Mouse (Mus musculus): Measurements from ENCODE around the gene Rgs6. TPM values are rescaled to one million over a fixed set of nuclear protein-coding genes. Genes with fewer than 3 reads are reported as not detected.

Rgs6 gene
- total RNA-seq, 2 experiments from 2014 or later, result 65.4 to 79.4 TPM

DNA sequence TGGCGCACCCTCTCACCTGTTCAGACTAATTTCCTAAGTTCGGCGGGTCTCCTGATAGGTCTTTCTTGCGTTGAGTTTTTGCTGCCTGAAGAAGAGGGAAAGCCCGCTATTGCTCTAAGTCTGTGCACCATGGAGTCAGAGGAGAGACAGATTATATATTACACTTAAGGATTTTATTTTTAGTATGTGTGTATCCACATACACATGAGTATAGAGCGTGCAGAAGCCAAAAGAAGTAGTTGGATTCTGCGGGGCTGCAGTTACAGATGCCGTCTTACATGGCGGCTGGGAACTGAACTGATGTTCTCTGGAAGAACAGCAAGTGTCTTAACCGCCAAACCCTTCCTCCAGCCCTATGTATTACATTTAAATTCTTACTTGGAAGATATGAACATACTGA is 52.3 kb downstream of the Rgs6 start:
- no peak for DNase-seq
- intact Hi-C loops (cut with DNase I), result no loop called here

DNA sequence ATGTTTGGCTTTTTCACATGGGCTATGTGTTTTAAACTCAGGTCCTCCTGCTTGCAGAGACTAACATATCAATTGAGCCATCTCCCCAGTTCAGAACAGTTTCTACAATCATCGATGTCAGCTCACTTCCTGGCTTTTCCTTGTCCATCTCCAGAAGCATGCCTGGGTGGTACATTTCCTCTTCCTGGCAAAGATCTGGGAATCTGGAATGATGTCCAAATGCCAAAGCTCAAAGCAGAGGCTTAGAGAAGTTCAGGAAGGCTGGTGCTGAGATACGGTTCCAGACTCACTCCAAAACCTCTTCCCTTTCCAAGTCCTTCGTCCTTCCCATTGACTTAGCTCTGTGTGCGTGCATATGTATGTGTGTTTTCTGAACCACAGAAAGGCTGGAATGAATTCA is 59.8 kb downstream of the Rgs6 start:
- DNase-seq, result no peak
- intact Hi-C loops (cut with DNase I), result no loop called here

DNA sequence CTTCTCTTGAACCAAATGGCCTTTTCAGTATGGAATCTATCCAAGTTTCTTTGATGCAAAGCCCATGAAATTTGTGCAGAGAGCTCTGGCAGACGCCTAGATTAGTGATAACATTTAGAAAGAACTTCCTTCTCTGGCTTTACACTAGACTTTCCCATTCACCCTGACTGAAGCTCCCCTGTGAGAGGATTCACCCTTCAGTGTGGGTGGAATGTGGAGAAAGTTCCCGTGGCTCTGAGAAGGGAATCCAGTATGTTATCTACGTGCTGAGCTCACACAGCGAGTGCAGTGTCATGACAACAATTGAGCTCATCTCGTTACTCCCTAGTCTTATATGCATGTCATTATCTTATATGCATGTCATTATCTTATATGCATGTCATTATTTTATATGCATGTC is 61.9 kb downstream of the Rgs6 start:
- no peak for DNase-seq
- intact Hi-C loops (cut with DNase I), result no loop called here

DNA sequence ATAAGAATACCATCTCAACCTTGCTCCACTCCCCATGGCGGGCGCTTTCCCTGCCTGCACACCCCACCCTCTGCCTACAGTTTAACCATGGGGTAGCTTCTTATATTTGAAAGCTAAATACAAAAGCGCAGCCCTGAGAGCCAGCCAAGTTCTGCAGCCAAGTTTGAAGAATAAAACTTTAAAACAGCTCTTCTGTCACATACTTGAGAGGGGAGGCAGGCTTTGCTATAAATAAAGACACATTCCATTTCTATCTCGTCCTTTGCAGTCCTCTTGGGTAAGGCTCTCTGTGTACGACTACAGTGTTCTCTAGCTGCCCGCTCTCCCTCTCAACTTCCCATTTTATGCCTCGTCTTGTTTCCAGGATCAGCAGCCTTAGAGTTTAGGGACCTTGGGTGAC is 76.5 kb downstream of the Rgs6 start:
- intact Hi-C loops (cut with DNase I), result no loop called here
- no peak for DNase-seq

DNA sequence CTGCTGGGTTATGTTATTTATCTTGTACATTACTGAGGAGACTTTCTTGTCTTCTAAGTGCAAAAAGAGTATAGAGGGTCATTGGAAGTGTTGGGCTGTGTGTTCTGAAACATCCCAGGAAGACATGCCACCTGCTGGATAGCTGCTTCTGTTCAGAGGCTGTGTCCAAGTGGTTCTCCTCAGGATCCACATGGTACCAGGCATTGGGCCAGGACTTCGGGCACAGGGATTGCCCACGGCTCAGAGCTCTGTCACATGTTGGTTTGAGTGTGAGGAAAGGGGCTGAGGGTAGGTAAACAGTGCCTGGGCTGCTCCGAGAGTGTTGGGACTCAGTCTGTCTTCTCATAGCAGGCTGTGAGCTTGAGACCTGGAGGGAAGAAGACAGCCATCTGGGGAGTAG is 79.3 kb downstream of the Rgs6 start:
- peak; percentile 52 for DNase-seq
- intact Hi-C loops (cut with DNase I), result loop anchor here (5.0 kb wide), 1 partner anchor 170 kb away; no protein-coding TSS in a partner anchor

DNA sequence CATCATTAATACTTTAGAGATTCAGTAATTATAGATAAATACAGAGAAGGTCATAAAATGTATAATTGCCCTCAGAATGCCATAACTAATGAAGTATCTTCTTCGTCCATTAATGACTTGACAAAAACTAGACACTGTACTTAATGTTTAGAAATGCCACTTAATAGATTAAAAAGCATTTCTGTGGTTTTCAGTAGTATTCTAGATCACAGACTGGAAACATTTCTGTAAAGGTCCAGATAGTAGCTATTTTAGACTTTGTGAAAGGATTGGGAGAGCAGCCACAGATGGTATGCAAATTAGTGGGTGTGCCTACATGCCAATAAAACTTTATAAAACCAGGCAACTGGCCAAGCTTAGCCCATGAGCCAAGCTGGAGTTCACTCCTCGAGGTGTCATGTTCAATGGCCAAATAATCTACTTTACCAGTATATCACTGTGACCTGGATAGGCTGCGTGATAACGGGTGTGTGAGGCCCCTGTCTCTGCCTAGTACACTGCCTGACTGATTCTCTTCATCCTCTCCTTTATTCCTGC is 82.2 kb downstream of the Rgs6 start:
- intact Hi-C loops (cut with DNase I), result no loop called here

DNA sequence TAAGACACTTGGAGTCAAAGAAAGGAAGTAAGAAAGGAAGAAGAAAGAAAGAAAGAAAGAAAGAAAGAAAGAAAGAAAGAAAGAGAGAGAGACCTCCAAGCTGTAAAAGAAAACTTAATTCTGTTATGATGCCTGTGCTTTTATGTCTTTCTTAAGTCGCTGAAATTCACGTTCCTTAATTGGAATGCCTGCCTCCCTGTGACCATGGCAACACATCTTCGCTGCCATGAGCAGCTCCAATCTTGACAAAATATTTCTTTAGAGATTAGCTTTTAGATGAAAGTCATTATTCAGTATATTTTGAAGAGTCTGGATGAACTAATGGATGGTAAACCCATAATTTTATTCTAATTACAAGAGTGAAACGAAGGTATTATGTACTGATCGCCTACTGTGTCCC is 83.5 kb downstream of the Rgs6 start:
- intact Hi-C loops (cut with DNase I), result no loop called here
- DNase-seq, result no peak

More for the DNA sequence above, 82.2 kb downstream of the Rgs6 start:
- DNase-seq, result peak; percentile 3

DNA sequence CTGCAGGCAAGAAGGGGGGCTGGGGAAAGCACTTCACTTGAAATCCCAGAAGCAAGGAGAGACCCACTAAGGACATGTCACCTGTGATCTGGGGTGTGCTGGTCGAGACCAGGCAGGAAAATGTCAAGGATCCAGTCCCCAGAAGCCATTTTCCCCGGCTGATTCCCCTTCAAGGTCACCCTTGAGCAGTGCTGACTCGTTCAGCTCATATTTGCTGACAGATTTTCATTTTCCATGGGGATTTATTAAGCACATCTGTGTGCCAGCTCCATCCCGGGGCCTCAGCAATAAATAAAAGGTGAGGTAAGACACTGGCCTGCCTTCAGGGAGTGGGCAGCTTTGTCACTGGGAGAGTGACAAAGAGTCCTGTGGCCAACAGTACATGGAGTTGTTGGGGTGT is 87.0 kb downstream of the Rgs6 start:
- intact Hi-C loops (cut with DNase I), result no loop called here
- no peak for DNase-seq

DNA sequence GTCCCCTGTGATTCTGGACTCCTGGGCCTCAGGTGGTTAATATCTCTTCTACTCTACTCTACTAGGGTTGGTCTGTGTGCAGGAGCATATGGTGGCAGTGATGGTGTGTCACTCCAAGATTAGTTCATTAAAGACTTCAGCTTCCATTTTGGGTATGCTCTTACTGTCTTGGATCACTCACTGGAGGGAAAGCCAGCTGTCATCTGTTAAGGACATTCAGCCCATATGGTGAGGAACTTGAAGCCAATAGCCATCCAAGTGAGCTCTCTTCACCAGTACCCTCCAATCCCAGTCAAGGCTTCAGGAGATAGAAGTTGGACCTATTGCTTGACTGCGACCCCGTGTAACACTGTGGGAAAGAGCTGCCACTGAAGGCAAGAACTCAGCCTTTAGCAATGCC is 98.9 kb downstream of the Rgs6 start:
- DNase-seq, result no peak
- intact Hi-C loops (cut with DNase I), result no loop called here

DNA sequence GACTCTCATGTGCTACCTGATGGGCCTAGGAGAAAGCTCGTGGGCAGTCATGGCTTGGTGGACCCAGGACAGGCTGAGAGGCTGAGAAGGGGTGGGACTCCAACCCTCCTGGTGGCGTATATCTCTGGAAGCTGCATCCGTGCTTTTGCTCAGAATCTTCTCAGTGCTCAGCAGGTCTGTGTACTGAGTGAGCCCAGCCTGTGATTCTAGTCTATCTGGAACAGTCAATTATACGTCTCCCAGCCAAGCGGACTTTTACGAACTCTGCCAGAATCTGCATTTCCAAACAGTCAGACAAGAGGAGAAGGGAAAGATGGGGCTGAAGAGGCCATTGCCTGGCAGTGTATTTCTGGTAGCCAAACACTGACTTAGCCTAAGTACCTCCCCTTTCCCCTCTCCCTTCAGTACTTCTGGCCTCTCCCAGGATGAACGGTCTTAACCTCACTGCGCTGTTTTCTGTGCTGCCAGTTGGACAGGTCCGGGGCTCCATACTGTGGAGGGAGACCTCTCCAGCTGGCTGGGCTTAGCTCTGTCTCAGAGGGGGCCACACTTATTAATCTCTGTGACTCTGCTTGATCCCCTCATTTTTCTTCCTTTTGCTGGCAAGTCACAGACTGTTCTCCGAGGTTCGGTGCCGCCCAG is 110.9 kb downstream of the Rgs6 start:
- intact Hi-C loops (cut with DNase I), result no loop called here
- no peak for DNase-seq

DNA sequence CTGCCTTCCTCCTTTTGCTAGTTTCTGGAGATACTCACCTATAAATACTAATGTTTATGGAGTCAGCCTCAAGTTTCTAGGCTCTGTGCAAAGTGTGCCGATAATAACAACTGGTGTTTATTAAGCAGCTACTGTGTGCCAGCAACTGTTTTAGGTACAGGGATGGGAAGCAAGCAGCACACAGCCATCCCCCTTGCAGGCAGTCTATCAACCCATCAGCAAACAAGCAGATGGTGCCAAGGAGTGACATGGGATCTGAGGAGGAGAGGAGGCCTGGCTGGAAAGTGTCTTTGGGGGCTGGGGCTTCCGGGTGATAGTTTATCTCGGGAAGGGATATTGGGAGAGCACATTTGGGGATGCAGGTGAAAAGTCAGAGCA is 111.4 kb downstream of the Rgs6 start:
- intact Hi-C loops (cut with DNase I), result no loop called here
- no peak for DNase-seq

DNA sequence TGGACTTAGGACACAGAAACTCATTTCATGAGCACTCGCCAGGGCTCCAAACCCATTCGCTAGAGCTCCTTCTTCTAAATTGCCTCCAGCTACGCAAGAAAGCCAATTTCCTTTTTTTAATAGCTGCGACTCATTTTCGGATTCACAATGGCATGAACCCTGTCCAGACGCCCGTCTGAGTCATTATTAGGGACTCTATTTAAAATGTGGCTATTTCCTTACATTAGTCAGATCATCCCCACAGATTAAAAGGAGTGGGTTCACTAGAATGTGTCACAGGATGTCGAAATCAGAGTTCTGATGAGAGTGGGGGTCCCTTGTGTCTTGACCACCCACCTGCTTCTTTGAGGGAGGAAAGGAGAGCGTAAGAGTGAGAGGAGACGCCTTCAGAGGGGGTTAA is 112.1 kb downstream of the Rgs6 start:
- DNase-seq, result no peak
- intact Hi-C loops (cut with DNase I), result no loop called here

DNA sequence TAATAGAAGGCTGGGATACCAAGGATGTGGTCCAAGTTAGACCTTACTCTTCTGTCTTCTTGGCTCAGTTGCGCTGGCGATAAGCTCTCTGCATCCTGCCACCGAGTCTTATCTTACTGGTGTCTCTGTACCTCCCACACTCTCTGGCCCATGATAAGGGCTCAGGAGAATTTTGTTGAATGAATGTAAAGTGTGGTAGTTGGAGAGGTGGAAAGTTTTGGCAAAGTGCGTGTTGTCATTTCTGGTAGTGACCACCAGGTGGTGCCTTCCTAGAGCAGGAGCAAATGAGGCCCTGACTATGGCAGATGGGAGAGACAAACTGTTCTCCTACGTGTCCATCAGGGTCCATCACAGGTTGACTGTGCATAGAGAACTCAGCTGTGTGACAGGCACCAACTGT is 112.7 kb downstream of the Rgs6 start:
- intact Hi-C loops (cut with DNase I), result no loop called here
- DNase-seq, result no peak

DNA sequence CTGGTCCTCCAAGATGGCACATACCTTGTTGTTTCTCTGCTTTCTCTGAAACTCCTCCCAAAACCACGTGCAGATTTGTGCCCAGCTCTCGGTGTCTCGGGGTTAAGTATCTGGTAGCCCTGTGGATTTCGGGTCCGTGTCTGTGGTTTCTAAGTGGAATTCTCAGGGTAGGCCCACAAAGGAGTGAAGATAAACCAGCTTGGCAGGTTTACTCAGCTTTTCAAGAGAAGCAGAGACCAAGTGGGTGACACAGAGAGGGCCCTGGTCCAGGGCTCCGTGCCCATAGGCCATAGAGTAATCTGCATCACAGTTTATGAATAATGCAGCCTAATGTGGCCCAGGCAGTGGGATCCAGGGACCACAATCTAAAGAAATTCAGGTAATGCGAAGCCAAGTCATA is 113.3 kb downstream of the Rgs6 start:
- no peak for DNase-seq
- intact Hi-C loops (cut with DNase I), result no loop called here

DNA sequence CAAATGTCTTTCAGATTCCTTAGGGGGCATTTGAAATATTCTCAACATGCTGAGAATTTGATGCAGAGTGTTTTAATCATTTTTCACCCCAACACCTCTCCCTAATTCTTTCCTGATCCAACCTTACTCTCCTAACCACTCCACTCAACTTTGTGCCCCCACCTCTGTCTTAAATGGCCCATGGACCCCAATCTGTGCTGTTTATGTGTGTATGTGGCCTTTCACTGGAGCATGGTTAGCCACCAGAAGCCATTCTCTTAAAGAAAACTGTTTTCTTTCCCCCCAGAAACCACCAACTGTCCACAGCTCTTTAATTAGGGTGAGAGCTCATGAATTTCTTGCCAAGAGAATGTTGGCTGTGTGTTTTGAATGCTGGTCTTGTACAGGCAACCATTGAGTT is 122.3 kb downstream of the Rgs6 start:
- intact Hi-C loops (cut with DNase I), result no loop called here
- no peak for DNase-seq

DNA sequence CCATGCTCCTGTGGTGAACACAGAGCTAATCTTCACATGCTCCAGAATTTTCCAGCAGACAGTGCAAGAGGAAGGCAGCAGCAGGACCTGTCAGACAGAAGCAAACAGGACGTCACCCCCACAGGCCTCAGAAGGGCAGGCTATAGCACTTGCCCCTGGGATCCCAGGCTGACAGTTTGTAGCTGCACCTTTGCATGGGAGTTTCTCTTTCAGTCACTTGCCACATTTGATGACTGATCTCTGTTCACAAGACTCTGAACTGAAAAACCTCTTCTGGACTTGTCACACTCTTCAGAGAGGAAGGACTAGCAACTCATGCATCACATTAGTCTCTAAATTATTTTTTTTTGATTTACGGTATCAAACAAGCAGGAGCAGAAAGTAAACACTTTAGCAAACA is 126.2 kb downstream of the Rgs6 start:
- intact Hi-C loops (cut with DNase I), result no loop called here
- no peak for DNase-seq

DNA sequence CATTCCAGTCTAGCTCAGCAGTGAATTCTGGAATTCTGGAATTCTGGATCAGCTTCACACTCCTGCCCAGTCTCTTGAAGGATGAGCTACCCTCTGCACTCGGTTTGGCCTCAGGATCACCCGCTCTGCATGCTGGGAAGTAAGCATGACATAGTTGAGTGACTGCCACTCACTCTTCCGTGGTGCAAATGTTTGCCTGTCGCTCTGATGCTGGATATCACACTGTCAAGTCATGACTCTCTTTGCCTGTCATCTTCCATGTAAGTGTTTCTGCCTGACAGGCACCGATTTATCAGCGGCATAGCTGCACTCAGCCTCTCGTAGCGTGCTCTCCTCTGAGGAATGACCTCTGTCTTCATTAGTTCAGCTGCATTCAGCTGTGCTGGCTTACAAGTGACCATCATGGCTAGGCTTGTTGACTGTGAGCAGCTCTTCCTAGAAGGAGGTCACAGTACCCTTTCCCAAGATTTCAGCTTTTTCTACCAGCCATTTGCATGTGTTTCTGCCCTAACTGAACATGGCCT is 135.0 kb downstream of the Rgs6 start:
- DNase-seq, result no peak
- intact Hi-C loops (cut with DNase I), result no loop called here

DNA sequence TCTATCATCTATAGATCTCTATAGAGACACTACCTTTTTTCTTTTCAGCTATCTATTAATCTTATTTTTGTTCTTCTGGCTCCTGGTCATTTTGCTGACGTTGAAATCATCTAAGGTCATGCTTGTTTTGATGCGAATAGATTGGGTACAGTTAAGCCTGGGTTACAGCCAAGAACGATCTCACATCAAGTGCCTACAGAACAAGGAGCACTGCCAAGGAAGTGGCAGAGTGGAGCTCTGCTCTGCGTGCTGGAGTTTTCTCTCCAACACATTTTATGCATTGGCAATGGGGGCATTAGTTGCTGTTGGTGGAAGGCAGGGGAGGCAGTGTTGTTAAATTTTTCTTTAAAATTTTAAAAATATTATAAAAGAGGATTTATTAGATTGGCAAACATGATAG is 138.2 kb downstream of the Rgs6 start:
- intact Hi-C loops (cut with DNase I), result no loop called here
- no peak for DNase-seq

DNA sequence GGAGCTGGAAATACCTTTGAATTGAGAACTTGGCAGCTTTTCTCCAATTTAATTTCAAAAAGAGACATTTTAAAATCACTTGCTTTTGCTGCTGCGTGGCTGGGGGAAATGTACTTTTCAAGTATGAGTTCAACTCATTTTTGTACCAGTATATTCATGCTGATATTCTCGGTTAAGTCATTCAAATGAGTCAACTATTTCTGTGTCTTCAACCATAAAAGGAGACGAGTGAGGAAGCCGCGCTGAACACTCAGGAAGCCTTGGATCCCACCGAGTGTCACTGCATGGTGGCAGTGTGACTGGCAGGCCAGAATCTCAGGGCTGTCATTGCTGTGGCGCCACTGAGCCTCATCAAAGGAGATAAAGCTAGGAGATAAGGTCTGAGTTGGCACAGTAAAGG is 143.5 kb downstream of the Rgs6 start:
- intact Hi-C loops (cut with DNase I), result no loop called here
- DNase-seq, result no peak

DNA sequence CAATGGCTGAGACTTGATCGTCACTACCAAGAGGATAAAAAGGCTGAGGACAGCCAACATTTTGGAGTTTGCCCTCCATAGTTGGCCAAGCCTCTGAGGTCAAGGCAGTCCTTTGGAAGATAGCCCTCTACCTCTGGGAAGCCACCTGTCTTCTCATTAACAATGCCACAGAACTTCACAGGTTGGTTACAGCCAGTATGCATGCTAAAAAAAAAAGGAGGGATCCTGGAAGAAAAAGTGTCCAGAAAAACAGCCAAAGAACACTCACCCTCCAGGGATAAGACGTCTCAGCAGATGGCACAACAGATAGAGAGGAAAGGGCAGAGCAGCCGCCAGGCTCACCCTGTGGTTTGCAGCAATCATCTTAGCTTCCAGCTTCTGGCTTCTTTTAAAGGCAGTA is 154.9 kb downstream of the Rgs6 start:
- intact Hi-C loops (cut with DNase I), result no loop called here
- DNase-seq, result no peak

DNA sequence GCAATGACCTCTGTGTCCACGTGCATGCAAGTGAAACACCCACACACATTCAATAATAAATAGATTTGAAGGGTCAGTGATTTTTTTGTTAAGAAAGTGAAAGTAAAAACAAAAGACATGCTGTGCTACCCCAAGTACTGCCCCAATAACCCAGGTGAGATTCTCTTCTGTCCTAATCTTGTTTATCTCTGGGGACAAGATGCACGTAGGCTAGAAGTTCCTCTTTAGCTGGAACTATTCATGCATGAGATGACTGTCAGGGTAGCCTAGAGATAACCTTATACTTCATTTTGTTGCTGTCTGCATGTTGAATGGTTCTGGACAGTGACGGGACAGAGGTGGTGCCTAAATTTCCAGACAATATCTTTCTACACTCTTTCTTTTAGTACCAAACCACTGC is 155.9 kb downstream of the Rgs6 start:
- intact Hi-C loops (cut with DNase I), result no loop called here
- DNase-seq, result no peak

DNA sequence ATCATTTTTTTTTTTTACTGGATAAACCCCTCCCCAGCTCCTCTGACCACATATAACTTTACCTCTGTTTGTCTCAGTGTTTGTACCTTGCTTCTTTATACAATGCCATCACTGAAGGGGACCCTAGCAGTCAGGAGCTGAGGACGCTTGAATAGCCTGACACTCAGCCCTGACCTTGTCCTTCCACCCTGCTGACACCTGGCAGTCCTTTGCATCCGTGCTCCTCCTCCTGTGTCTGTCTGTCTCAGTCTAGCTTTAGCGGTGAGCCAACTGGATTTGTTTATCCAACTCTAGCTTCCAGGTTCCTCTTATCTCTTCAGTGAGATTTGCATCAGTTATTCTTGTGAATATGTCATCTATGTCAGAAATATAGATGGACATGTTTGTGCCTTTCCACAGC is 156.7 kb downstream of the Rgs6 start:
- DNase-seq, result no peak
- intact Hi-C loops (cut with DNase I), result no loop called here

DNA sequence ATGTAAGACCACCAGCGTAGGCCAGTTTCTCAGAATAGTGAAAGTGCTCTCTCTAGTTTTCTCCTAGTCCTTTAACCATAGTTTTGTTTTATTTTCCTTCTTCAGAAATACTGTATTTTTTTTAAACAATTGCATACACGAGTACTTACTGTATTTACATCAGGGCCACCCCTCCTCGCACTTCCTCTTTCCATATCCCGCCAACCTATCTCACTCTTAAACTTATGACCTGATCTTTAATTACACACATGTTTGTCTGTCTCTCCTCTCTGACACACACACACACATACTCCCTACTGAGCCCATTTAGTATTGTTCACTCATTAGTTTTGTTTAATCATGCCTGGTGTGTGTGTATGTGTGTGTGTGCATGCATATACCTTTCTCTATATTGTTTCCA is 159.0 kb downstream of the Rgs6 start:
- intact Hi-C loops (cut with DNase I), result no loop called here
- no peak for DNase-seq
